Mouse (Mus musculus): ENCODE data around the gene Klf3. TPM values are rescaled to one million over a fixed set of nuclear protein-coding genes. Genes with fewer than 3 reads are reported as not detected.
"Not testable (repeated sequence)": the region's sequence is repeated elsewhere in the genome, so short reads cannot be mapped to it uniquely, and the experiment has no call there.

Klf3 gene
- polyA plus RNA-seq, 2 experiments: 34.2 to 69.8 TPM

DNA sequence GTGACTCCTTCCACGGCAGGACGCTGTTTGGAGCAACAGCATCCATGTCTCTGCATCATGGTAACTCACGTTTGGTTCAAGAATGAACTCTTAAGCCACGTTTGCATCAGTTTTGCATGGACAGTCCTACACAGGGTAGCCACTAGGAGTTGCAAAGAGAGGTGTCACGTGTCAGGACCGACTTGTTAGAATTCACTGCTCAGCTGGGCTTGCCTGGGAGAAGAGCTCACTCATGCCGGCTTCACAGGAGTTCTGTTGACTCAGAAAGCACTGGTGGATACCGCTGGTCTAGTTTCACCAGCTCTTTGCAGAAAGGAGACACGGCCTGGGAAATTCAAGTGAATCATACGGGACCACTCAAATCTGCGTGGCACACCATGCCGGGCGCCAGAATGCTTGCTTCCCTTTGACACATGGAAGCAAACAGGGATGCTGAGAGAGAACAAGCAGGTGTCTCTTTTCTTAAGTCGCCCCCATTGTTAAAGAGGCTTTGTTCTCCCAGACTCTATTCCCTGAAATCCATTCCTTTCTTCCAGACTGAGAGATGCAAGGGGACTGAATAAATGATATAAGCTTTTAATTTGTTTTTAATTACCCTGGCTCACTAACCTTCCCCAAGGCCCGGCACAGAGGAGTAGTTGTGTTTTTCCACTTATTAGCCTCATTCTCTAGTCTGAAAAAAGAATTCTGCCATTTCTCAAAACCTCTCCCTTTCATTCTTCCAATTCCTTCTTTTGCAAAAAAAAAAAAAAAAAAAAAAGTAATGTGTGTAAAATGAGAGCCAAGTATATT, 74.2 kb downstream of the Klf3 start:
- no peaks in the 10 kb centered on the region for H3K36me3 ChIP-seq (replicated peaks; ENCODE audit: control insufficient read depth, insufficient read depth, low read depth)
- ATAC-seq (ENCODE audit: insufficient read depth) (no peak), DNase-seq (ENCODE audit: low read depth in 3 of 3, low spot score in 3 of 3) (no peak)
- no peak overlapping the region for H3K4me3 ChIP-seq (ENCODE audit: insufficient read depth in 1 of 2, low read depth in 2 of 2, low read length in 2 of 2)
- no peaks in the 10 kb centered on the region for H3K27me3 ChIP-seq (ENCODE audit: control insufficient read depth, insufficient read depth, low read length)
- no peak overlapping the region for H3K27ac ChIP-seq
- H3K4me2 ChIP-seq (ENCODE audit: low read depth): no peak overlapping the region
- 51% methylated on average over 15 of the region's 15 CpGs for WGBS (ENCODE audit: insufficient replicate concordance)
- H3K9me3 ChIP-seq (ENCODE audit: control insufficient read depth, low read length): no peaks in the 10 kb centered on the region
- peaks cover 0 to 13% of the 10 kb centered on the region in 2 experiments; a peak in 2 of 4 replicates for H3K4me1 ChIP-seq (replicated peaks; ENCODE audit: control insufficient read depth in 2 of 2, insufficient read depth in 2 of 2, low read length in 1 of 2)
- H3K9ac ChIP-seq (replicated peaks): no peak overlapping the region
- TF ChIP-seq EP300 (IDR thresholded peaks at IDR 0.05; ENCODE audit: low read depth) (no peak), CTCF (IDR thresholded peaks at IDR 0.05; ENCODE audit: low read depth) (no peak)

DNA sequence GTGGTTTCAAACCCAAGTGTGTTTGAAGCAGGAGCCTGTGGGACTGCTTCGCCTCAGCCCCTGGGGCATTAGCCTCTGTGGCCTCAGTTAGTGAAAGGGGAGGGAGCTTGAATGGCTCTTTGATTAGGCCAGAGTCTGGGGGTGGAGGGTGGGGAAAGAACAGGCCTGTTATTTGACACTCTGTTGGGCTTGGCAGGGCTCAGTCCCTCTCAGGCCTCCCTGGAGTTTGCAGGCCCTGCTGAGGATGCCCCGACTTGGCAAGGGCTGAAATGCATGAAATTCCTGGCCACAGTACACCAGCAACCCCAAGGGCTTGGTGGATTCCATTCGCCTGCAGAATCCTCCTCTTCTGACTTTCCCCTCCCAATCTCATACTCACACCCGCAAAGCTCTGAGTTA, 74.8 kb downstream of the Klf3 start:
- no peak for TF ChIP-seq CTCF (IDR thresholded peaks at IDR 0.05; ENCODE audit: low read depth)
- no peak for TF ChIP-seq EP300 (IDR thresholded peaks at IDR 0.05; ENCODE audit: low read depth)
- 52% methylated on average over 4 of the region's 4 CpGs for WGBS (ENCODE audit: insufficient replicate concordance)
- Histone ChIP-seq H3K9ac (replicated peaks) (no peak overlapping the region), H3K4me2 (ENCODE audit: low read depth) (no peak overlapping the region), H3K4me1 (replicated peaks; ENCODE audit: control insufficient read depth in 2 of 2, insufficient read depth in 2 of 2, low read length in 1 of 2) (peaks cover 0 to 13% of the 10 kb centered on the region in 2 experiments; a peak in 2 of 4 replicates), H3K36me3 (replicated peaks; ENCODE audit: control insufficient read depth, insufficient read depth, low read depth) (no peaks in the 10 kb centered on the region), H3K9me3 (ENCODE audit: control insufficient read depth, low read length) (no peaks in the 10 kb centered on the region), H3K27ac (no peak overlapping the region), H3K4me3 (ENCODE audit: insufficient read depth in 1 of 2, low read depth in 2 of 2, low read length in 2 of 2) (no peak overlapping the region), H3K27me3 (ENCODE audit: control insufficient read depth, insufficient read depth, low read length) (no peaks in the 10 kb centered on the region)
- ATAC-seq (ENCODE audit: insufficient read depth): 0 out of 2 replicates have a peak, but pooled peaks have one; percentile 40
- DNase-seq (ENCODE audit: low read depth in 3 of 3, low spot score in 3 of 3): no peak

DNA sequence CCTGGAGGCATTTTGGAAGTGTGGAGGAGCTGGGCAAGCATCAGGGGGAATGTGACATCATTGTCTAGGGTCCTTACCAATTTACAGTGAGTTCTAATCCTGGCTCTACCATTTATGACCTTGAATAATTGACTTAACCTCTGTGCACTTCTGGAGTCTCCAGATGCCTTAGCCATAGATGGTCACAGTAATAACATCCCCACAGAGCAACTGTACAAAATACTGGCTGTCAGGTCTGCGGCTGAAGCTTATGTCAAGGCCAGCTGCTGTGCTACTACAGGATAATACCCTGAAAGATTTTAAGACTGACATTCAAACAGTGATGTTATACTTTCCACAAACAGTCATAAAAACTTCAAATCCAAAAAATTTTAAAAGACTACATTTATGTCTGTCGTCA, 75.3 kb downstream of the Klf3 start:
- no peak for DNase-seq (ENCODE audit: low read depth in 3 of 3, low spot score in 3 of 3)
- H3K36me3 ChIP-seq (replicated peaks; ENCODE audit: control insufficient read depth, insufficient read depth, low read depth): no peaks in the 10 kb centered on the region
- no peaks in the 10 kb centered on the region for H3K9me3 ChIP-seq (ENCODE audit: control insufficient read depth, low read length)
- H3K9ac ChIP-seq (replicated peaks): no peak overlapping the region
- no peak for ATAC-seq (ENCODE audit: insufficient read depth)
- H3K27me3 ChIP-seq (ENCODE audit: control insufficient read depth, insufficient read depth, low read length): no peaks in the 10 kb centered on the region
- H3K4me2 ChIP-seq (ENCODE audit: low read depth): no peak overlapping the region
- TF ChIP-seq EP300 (IDR thresholded peaks at IDR 0.05; ENCODE audit: low read depth) (no peak), CTCF (IDR thresholded peaks at IDR 0.05; ENCODE audit: low read depth) (no peak)
- no peak overlapping the region for H3K4me3 ChIP-seq (ENCODE audit: insufficient read depth in 1 of 2, low read depth in 2 of 2, low read length in 2 of 2)
- H3K27ac ChIP-seq: no peak overlapping the region
- WGBS (ENCODE audit: insufficient replicate concordance): 78% methylated on average over 2 of the region's 2 CpGs
- H3K4me1 ChIP-seq (replicated peaks; ENCODE audit: control insufficient read depth in 2 of 2, insufficient read depth in 2 of 2, low read length in 1 of 2): peaks cover 0 to 13% of the 10 kb centered on the region in 2 experiments; a peak in 2 of 4 replicates

DNA sequence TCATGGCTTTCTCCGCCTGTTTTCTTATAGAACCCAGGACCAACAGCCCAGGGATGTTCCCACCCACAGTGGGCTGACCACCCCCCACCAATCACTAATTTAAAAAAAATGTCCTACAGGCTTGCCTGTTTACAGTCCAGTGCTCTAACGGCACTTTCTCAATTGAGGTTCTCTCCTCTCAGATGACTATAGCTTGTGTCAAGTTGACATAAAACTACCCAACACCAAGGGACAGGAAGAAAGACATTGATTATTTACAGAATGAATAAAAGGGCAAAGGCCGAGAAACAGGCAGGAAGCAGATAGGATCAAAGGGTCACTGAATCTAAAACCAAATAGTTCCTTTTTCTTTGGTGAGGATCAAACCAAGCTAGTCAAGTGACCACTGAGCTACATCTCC, 76.1 kb downstream of the Klf3 start:
- H3K9me3 ChIP-seq (ENCODE audit: control insufficient read depth, low read length): no peaks in the 10 kb centered on the region
- DNase-seq (ENCODE audit: low read depth in 3 of 3, low spot score in 3 of 3) (no peak), ATAC-seq (ENCODE audit: insufficient read depth) (peak; percentile 50)
- TF ChIP-seq CTCF (IDR thresholded peaks at IDR 0.05; ENCODE audit: low read depth) (no peak), EP300 (IDR thresholded peaks at IDR 0.05; ENCODE audit: low read depth) (no peak)
- no peak overlapping the region for H3K4me3 ChIP-seq (ENCODE audit: insufficient read depth in 1 of 2, low read depth in 2 of 2, low read length in 2 of 2)
- WGBS (ENCODE audit: insufficient replicate concordance): 35% methylated on average over 3 of the region's 3 CpGs
- H3K36me3 ChIP-seq (replicated peaks; ENCODE audit: control insufficient read depth, insufficient read depth, low read depth): no peaks in the 10 kb centered on the region
- H3K4me1 ChIP-seq (replicated peaks; ENCODE audit: control insufficient read depth in 2 of 2, insufficient read depth in 2 of 2, low read length in 1 of 2): peaks cover 0 to 19% of the 10 kb centered on the region in 2 experiments; a peak in 2 of 4 replicates
- H3K9ac ChIP-seq (replicated peaks): no peak overlapping the region
- H3K27ac ChIP-seq: peak overlapping the region; percentile 17; the same call in 1 of the 2 replicates
- H3K4me2 ChIP-seq (ENCODE audit: low read depth): no peak overlapping the region
- H3K27me3 ChIP-seq (ENCODE audit: control insufficient read depth, insufficient read depth, low read length): no peaks in the 10 kb centered on the region

DNA sequence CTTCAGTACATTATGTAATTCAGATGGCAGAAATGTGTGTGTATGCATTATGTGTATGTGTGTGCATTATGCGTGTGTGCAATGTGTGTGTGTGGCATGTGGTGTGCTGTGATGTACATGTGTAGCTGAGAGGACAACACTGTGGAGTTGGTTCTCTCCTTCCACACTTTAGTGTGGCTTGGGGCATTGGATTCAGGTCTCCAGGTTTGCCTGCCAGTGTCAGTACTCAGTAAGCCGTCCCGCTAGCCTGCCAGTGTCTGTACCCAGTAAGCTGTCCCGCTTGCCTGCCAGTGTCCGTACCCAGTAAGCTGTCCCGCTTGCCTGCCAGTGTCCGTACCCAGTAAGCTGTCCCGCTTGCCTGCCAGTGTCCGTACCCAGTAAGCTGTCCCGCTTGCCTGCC, 78.4 kb downstream of the Klf3 start:
- not testable (repeated sequence) for H3K27ac ChIP-seq; H3K4me2 ChIP-seq (ENCODE audit: low read depth); H3K9me3 ChIP-seq (ENCODE audit: control insufficient read depth, low read length); DNase-seq (ENCODE audit: low read depth in 3 of 3, low spot score in 3 of 3); ATAC-seq (ENCODE audit: insufficient read depth); H3K27me3 ChIP-seq (ENCODE audit: control insufficient read depth, insufficient read depth, low read length); H3K36me3 ChIP-seq (replicated peaks; ENCODE audit: control insufficient read depth, insufficient read depth, low read depth); H3K4me3 ChIP-seq (ENCODE audit: insufficient read depth in 1 of 2, low read depth in 2 of 2, low read length in 2 of 2); H3K9ac ChIP-seq (replicated peaks)
- H3K4me1 ChIP-seq (replicated peaks; ENCODE audit: control insufficient read depth in 2 of 2, insufficient read depth in 2 of 2, low read length in 1 of 2): peaks cover 0 to 20% of the 10 kb centered on the region in 2 experiments; a peak in 2 of 4 replicates
- 86% methylated on average over 7 of the region's 10 CpGs for WGBS (ENCODE audit: insufficient replicate concordance)

DNA sequence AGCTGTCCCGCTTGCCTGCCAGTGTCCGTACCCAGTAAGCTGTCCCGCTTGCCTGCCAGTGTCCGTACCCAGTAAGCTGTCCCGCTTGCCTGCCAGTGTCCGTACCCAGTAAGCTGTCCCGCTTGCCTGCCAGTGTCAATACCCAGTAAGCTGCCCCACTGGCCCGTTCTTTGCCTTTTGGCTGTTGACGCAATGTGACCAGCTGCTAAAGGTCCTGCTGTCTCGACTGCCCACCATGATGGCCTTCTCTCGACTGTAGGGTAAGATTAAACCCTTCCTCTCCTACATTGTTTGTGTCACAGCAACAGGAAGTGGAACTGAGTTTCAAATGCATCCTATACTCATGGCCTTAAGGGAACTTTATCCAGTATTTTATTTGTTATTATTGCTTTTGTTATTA, 78.8 kb downstream of the Klf3 start:
- H3K9me3 ChIP-seq (ENCODE audit: control insufficient read depth, low read length); H3K9ac ChIP-seq (replicated peaks); H3K36me3 ChIP-seq (replicated peaks; ENCODE audit: control insufficient read depth, insufficient read depth, low read depth); H3K27ac ChIP-seq; ATAC-seq (ENCODE audit: insufficient read depth); H3K27me3 ChIP-seq (ENCODE audit: control insufficient read depth, insufficient read depth, low read length); H3K4me3 ChIP-seq (ENCODE audit: insufficient read depth in 1 of 2, low read depth in 2 of 2, low read length in 2 of 2); H3K4me2 ChIP-seq (ENCODE audit: low read depth); DNase-seq (ENCODE audit: low read depth in 3 of 3, low spot score in 3 of 3): not testable (repeated sequence)
- peaks cover 0 to 20% of the 10 kb centered on the region in 2 experiments; a peak in 2 of 4 replicates for H3K4me1 ChIP-seq (replicated peaks; ENCODE audit: control insufficient read depth in 2 of 2, insufficient read depth in 2 of 2, low read length in 1 of 2)
- WGBS (ENCODE audit: insufficient replicate concordance): 69% methylated on average over 8 of the region's 11 CpGs

All from liver, embryonic 14.5 days (tissue).